Mouse (Mus musculus): ENCODE data around the gene Gm28308. TPM values are rescaled to one million over a fixed set of nuclear protein-coding genes. Genes with fewer than 3 reads are reported as not detected.

Gene Gm28308
- total RNA-seq, 2 experiments from 2014 or later, result not detected

DNA sequence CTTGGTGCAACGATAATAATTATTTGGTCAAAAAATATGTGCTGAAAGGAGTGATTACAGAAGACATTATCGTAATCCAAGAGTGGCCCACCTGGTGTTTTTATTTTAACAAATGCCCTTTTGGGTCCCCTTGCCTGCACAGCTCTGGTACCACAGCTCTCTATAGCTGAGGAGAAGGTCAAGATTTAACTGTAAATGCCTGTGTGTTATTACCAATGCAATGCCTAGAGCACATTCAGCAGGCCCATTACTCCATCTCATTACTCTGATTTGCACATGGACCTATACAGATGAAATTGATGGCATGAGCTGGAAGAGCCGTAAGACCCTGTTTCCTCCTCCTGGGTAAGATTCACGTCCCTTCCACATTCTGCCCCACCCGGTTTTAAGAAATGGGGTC, 74.0 kb downstream of the Gm28308 start:
- DNase-seq, result no peak
- intact Hi-C loops (cut with DNase I), result no loop called here

DNA sequence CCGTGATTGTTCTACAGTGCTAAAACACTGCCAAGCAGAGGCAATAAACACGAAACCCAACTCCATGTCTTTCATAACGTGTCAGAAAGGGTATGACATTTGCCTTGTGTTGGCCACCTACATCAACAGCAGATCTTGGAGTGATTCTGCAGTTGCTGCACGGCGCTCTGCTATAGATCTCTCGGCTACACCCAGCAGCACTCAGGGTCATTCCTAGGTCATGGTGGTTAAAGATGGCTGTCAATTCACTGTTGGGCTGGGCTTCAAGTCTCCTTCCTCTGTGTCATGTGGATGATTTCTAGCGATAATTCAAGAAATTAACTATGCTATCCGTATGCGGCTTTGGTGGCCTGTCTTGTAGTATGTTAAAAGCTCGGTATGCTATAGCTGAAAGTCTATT, 74.6 kb downstream of the Gm28308 start:
- intact Hi-C loops (cut with DNase I), result no loop called here
- DNase-seq, result no peak

DNA sequence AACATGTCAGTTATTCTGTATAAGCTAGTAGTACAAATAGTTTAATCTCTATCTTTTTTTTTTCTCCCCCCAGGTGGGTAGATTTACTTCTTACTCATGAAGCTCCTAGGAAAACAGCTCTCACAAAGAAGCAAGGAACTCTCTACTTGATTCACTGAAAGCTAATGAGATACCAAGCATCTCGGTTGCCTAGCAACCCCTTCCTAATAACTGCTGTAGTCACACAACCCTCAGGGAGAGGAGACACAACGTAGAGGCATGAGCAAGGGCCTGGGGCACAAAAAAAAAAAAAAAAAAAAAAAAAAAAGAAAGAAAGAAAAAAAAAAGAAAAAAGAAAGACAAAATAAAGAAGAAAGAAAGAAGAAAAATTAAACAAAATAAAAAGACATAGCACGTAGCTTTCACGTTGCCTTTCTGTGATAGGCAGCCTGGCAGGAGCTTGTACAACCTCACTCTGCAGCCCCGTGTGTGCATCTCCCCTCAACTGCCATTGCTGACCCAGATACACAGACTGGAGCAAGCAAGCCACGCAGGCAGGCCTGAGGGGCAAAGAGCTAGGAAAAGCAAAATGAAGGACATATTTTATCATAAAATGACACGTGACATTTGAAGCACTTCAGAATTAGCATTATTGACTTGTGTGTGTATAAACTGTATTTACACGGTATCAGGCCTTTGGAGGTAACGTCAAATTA, 75.2 kb downstream of the Gm28308 start:
- intact Hi-C loops (cut with DNase I), result no loop called here
- no peak for DNase-seq

DNA sequence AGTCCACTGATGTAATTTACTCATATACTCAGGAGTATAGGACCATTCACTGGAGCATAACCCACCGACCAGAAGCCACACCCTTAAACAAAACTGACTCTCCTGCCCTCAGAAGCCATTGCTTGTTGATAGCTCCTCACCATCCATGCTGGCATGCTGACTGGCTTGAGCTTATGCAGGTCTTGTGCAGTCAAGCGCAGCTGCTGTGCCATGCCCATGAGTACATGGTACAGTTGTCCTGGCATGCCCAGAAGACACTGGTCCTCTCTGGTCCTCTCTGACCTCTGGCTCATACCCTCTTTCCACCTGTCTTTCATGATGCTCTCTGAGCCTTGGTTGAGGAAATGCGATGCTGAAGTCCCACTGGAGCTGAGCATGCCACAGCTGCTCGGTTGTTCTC, 89.5 kb downstream of the Gm28308 start:
- intact Hi-C loops (cut with DNase I), result no loop called here
- no peak for DNase-seq

DNA sequence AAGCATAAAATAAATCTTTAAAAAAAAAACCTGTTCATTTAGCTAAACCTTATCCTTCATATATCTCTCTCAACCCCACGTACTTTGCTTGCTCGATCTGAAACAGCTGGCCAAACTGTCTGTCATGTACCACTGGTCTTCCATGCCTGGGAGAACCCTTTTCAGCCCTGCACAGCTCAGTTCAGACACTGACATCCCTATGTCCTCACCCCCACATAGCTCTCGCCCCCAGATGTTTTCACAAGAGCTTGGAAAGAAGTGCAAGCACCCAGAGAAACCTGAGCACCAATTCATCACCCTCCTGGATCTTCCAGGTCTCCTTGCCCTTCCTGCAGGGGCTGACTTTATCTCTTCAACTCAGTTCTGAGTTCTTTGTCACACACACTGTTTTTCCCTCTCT, 92.0 kb downstream of the Gm28308 start:
- intact Hi-C loops (cut with DNase I), result no loop called here
- no peak for DNase-seq

DNA sequence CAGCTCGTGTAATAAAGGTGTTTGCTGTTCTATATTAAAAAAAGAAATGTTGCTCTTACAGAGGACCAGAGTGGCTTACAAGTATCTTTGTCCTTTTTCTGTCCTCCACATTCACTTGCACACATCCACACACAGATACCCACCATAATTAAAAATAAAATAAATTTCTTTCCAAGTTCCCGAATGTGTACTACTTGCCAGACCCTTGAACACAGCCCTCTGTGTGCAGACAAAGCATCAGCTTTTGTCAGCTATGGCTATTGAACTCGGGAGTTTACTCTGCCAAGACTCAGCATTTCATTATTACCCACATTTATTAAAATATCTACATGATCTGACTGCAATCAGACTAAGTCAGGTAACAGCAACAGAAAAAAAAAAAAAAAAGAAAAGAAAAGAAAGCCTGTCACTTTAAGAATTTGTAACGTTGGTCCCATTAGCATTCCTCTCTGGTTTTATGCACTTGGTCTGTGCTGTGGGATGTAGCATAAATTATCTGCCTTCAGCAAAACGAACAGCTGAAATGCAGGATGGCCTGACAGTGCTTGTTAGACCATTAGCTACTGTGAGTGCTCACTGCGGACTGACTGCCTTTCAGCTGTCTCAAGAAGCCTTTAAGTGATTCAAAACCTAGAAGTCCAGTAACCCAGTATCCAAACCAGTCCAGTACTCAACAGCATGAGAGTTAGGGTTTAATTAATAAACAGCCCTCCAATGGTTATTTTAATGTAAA, 94.1 kb downstream of the Gm28308 start:
- no peak for DNase-seq
- intact Hi-C loops (cut with DNase I), result no loop called here

DNA sequence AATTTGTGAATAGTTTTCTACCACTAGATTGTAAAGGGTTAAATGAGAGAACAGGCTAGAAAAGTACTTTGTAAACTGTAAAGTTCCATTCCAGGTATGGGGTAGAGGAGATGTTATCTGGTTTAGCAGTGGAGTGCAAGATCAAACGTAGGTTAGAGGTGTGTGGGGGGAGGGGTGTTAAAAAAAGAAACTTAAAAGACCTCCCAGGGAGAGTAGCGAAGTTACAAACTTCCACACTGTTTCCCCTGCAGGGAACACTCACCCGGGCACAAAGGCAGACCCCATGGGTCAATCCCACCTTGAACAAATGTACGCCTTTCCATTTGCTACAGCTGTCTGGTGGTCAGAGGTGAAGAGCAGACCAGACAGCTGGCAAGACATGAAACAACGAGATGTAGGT, 97.2 kb downstream of the Gm28308 start:
- intact Hi-C loops (cut with DNase I), result no loop called here
- no peak for DNase-seq

Small RNA genes within 50 kb of the gene (microRNA-seq; reads per million reads assigned to microRNA genes)
- gene Mir196b, result 3.6 to 76.3 reads per million in 2 experiments

Other genes starting within 250 kb of the Gm28308 start
- gene Skap2, start 200.8 kb downstream of the Gm28308 start, total RNA-seq (2021), result 10 to 100 TPM in 1 of 2 experiments, 1 to 10 TPM in 1; 7.3 to 10.4 TPM
- under 1 TPM; 0.15 to 0.22 TPM for gene Hoxa1, start 55.0 kb downstream of the Gm28308 start, total RNA-seq (2021)
- gene Hoxa2, start 48.5 kb downstream of the Gm28308 start, total RNA-seq (2021), result under 1 TPM; 0.24 to 0.76 TPM
- under 1 TPM; 0.17 to 0.20 TPM for gene 5730596B20Rik, start 35.8 kb downstream of the Gm28308 start, total RNA-seq (2021)
- gene Hoxa4, start 21.6 kb downstream of the Gm28308 start, total RNA-seq (2021), result under 1 TPM; 0.44 to 0.62 TPM
- gene Hoxa5, start 8.8 kb downstream of the Gm28308 start, total RNA-seq (2021), result 1 to 10 TPM; 1.4 to 2.1 TPM
- not detected for gene Hoxa6, start 4.6 kb downstream of the Gm28308 start, total RNA-seq (2021)
- 1 to 10 TPM; 1.2 TPM for gene Hoxa3, start within 50 bp of the Gm28308 start, total RNA-seq (2021)
- gene Hoxa7, start 8.5 kb upstream of the Gm28308 start, total RNA-seq (2021), result under 1 TPM; 0.17 to 0.29 TPM
- not detected for gene Hoxa9, start 17.8 kb upstream of the Gm28308 start, total RNA-seq (2021)
- gene Hoxa10, start 27.5 kb upstream of the Gm28308 start, total RNA-seq (2021), result not detected
- not detected for gene Hoxa11, start 32.5 kb upstream of the Gm28308 start, total RNA-seq (2021)
- gene Hoxa13, start 47.5 kb upstream of the Gm28308 start, total RNA-seq (2021), result not detected
- gene Evx1, start 100.2 kb upstream of the Gm28308 start, total RNA-seq (2021), result not detected